Mouse (Mus musculus): ENCODE results near the gene Tmem151b. TPM values are rescaled to one million over a fixed set of nuclear protein-coding genes. Genes with fewer than 3 reads are reported as not detected.

Gene Tmem151b
- polyA plus RNA-seq, 1 experiment from 2014 or later: 1.8 TPM

- Histone ChIP-seq H3K27me3 (ENCODE audit: control insufficient read depth, insufficient read depth, low read length) (no peaks in the 10 kb centered on the region), H3K36me3 (ENCODE audit: control insufficient read depth, insufficient read depth, low read length) (peaks cover 30% of the 10 kb centered on the region), H3K27ac (ENCODE audit: low read length) (peak within 1 kb of the TSS; percentile 79), H3K9ac (replicated peaks; ENCODE audit: low read depth, low read length) (peak within 1 kb of the TSS; percentile 86), H3K4me3 (ENCODE audit: low read depth, low read length) (peak within 1 kb of the TSS; percentile 85), H3K9me3 (ENCODE audit: control insufficient read depth, low read depth, low read length) (no peaks in the 10 kb centered on the region), H3K4me2 (replicated peaks; ENCODE audit: low read depth, low read length) (peak within 1 kb of the TSS; percentile 99), H3K4me1 (ENCODE audit: control insufficient read depth, insufficient read depth, low read length) (peaks cover 12% of the 10 kb centered on the region; the same call in 1 of the 2 replicates)
- under 1% methylated on average over 55 of the region's 61 CpGs for WGBS
- peak; percentile 86 for ATAC-seq (ENCODE audit: insufficient number of reproducible peaks, insufficient read depth, low FRiP score, low read depth)
Measured at GRCm38 (mm10) chr17:45563655-45564530, 14.4 kb upstream of the Tmem151b start, which contains the start of gene Slc35b2. Gene Slc35b2 (plus strand): TSS chr17:45563874.

- no peak for ATAC-seq (ENCODE audit: insufficient number of reproducible peaks, insufficient read depth, low FRiP score, low read depth)
- Histone ChIP-seq H3K36me3 (ENCODE audit: control insufficient read depth, insufficient read depth, low read length) (peaks cover 23% of the 10 kb centered on the region), H3K27ac (ENCODE audit: low read length) (no peak overlapping the region), H3K27me3 (ENCODE audit: control insufficient read depth, insufficient read depth, low read length) (no peaks in the 10 kb centered on the region), H3K4me2 (replicated peaks; ENCODE audit: low read depth, low read length) (peak overlapping the region; percentile 99; the same call in 1 of the 2 replicates), H3K9ac (replicated peaks; ENCODE audit: low read depth, low read length) (no peak overlapping the region), H3K9me3 (ENCODE audit: control insufficient read depth, low read depth, low read length) (no peaks in the 10 kb centered on the region), H3K4me1 (ENCODE audit: control insufficient read depth, insufficient read depth, low read length) (peaks cover 12% of the 10 kb centered on the region; the same call in 1 of the 2 replicates), H3K4me3 (ENCODE audit: low read depth, low read length) (no peak overlapping the region)
- WGBS: 74% methylated on average over 12 of the region's 12 CpGs
Measured at GRCm38 (mm10) chr17:45563216-45563615, 13.7 kb upstream of the Tmem151b start.

- 86% methylated on average over 15 of the region's 15 CpGs for WGBS
Measured at GRCm38 (mm10) chr17:45559732-45560525, 10.5 kb upstream of the Tmem151b start.

GRCm38 (mm10) chr17:45557998-45558862 is 8.8 kb upstream of the Tmem151b start:
- no peak overlapping the region for H3K27ac ChIP-seq (ENCODE audit: low read length)
- H3K4me1 ChIP-seq (ENCODE audit: control insufficient read depth, insufficient read depth, low read length): peaks cover 4% of the 10 kb centered on the region; the same call in 1 of the 2 replicates
- H3K9me3 ChIP-seq (ENCODE audit: control insufficient read depth, low read depth, low read length): no peaks in the 10 kb centered on the region
- no peak for ATAC-seq (ENCODE audit: insufficient number of reproducible peaks, insufficient read depth, low FRiP score, low read depth)
- H3K4me3 ChIP-seq (ENCODE audit: low read depth, low read length): no peak overlapping the region
- no peaks in the 10 kb centered on the region for H3K36me3 ChIP-seq (ENCODE audit: control insufficient read depth, insufficient read depth, low read length)
- no peak overlapping the region for H3K9ac ChIP-seq (replicated peaks; ENCODE audit: low read depth, low read length)
- H3K27me3 ChIP-seq (ENCODE audit: control insufficient read depth, insufficient read depth, low read length): no peaks in the 10 kb centered on the region
- WGBS: 71% methylated on average over 16 of the region's 16 CpGs
- no peak overlapping the region for H3K4me2 ChIP-seq (replicated peaks; ENCODE audit: low read depth, low read length)

More at GRCm38 (mm10) chr17:45559732-45560525, 10.5 kb upstream of the Tmem151b start:
- H3K36me3 ChIP-seq (ENCODE audit: control insufficient read depth, insufficient read depth, low read length): no peaks in the 10 kb centered on the region
- H3K9me3 ChIP-seq (ENCODE audit: control insufficient read depth, low read depth, low read length): no peaks in the 10 kb centered on the region
- H3K4me2 ChIP-seq (replicated peaks; ENCODE audit: low read depth, low read length): no peak overlapping the region
- no peak overlapping the region for H3K27ac ChIP-seq (ENCODE audit: low read length)
- H3K4me3 ChIP-seq (ENCODE audit: low read depth, low read length): no peak overlapping the region
- peaks cover 8% of the 10 kb centered on the region for H3K4me1 ChIP-seq (ENCODE audit: control insufficient read depth, insufficient read depth, low read length)
- H3K27me3 ChIP-seq (ENCODE audit: control insufficient read depth, insufficient read depth, low read length): no peaks in the 10 kb centered on the region
- no peak for ATAC-seq (ENCODE audit: insufficient number of reproducible peaks, insufficient read depth, low FRiP score, low read depth)
- H3K9ac ChIP-seq (replicated peaks; ENCODE audit: low read depth, low read length): no peak overlapping the region

DNA sequence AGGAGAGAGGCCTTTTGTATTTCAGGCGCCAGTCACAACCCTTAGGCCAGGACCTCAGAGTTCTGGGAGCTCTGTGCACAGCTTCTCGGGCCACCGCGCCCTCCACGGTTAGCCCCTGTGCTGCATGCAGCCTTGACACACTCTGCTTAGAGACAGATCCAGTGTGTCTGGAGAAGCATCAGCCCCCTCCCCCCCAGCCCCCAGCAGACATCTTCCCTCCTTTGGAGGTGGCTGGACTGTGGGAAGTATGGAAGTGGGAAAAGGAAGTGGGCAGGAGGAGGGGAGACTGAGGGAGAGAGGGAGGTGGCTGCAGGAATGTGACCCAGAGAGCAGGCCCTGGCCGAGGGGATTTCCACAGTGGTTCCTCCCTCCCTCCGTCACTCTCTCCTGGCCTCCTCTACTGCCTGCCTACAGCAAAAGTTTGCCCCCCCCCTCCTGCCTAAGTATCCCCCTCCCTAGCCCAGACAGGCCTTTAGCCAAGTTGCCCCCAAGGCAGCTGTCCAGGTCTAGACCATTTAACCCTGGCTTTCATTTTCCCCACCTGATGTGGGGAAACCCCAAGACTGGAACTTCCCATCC is 7.9 kb upstream of the Tmem151b start:
- no peak overlapping the region for H3K27ac ChIP-seq (ENCODE audit: low read length)
- H3K4me2 ChIP-seq (replicated peaks; ENCODE audit: low read depth, low read length): 0 out of 2 replicates have a peak overlapping the region, but pooled peaks have one; percentile 7
- 65% methylated on average over 7 of the region's 7 CpGs for WGBS
- H3K4me1 ChIP-seq (ENCODE audit: control insufficient read depth, insufficient read depth, low read length): peaks cover 4% of the 10 kb centered on the region; the same call in 1 of the 2 replicates
- H3K9me3 ChIP-seq (ENCODE audit: control insufficient read depth, low read depth, low read length): no peaks in the 10 kb centered on the region
- H3K27me3 ChIP-seq (ENCODE audit: control insufficient read depth, insufficient read depth, low read length): no peaks in the 10 kb centered on the region
- no peaks in the 10 kb centered on the region for H3K36me3 ChIP-seq (ENCODE audit: control insufficient read depth, insufficient read depth, low read length)
- H3K9ac ChIP-seq (replicated peaks; ENCODE audit: low read depth, low read length): no peak overlapping the region
- no peak overlapping the region for H3K4me3 ChIP-seq (ENCODE audit: low read depth, low read length)
- no peak for ATAC-seq (ENCODE audit: insufficient number of reproducible peaks, insufficient read depth, low FRiP score, low read depth)

- no peaks in the 10 kb centered on the region for H3K9me3 ChIP-seq (ENCODE audit: control insufficient read depth, low read depth, low read length)
- ATAC-seq (ENCODE audit: insufficient number of reproducible peaks, insufficient read depth, low FRiP score, low read depth): no peak
- peak overlapping the region; percentile 97 for H3K4me2 ChIP-seq (replicated peaks; ENCODE audit: low read depth, low read length)
- 63% methylated on average over 3 of the region's 3 CpGs for WGBS
- no peak overlapping the region for H3K27ac ChIP-seq (ENCODE audit: low read length)
- H3K9ac ChIP-seq (replicated peaks; ENCODE audit: low read depth, low read length): no peak overlapping the region; the same call in 1 of the 2 replicates
- no peaks in the 10 kb centered on the region for H3K36me3 ChIP-seq (ENCODE audit: control insufficient read depth, insufficient read depth, low read length)
- H3K27me3 ChIP-seq (ENCODE audit: control insufficient read depth, insufficient read depth, low read length): no peaks in the 10 kb centered on the region
- H3K4me1 ChIP-seq (ENCODE audit: control insufficient read depth, insufficient read depth, low read length): peaks cover 4% of the 10 kb centered on the region; the same call in 1 of the 2 replicates
- H3K4me3 ChIP-seq (ENCODE audit: low read depth, low read length): peak overlapping the region; percentile 57; the same call in 1 of the 2 replicates
Measured at GRCm38 (mm10) chr17:45556514-45557245, 7.2 kb upstream of the Tmem151b start.

DNA sequence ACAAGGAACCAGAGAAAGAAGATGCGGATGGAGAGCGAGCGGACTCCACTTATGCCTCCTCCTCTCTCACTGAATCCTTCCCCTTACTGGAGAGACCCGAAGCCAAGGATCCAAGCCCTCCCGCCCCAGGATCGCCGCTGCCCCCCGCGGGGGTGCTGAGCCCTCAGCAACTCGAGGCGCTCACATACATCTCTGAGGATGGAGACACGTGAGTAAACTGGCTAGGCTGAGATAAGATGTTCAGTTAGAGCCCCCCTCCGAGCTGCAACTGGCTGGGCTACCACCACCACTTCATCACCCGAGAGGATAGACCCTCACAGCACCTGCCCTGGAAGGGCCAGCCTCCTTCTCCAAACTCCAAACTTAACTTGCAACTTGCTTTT is 6.6 kb upstream of the Tmem151b start:
- H3K27me3 ChIP-seq (ENCODE audit: control insufficient read depth, insufficient read depth, low read length): no peaks in the 10 kb centered on the region
- H3K9me3 ChIP-seq (ENCODE audit: control insufficient read depth, low read depth, low read length): no peaks in the 10 kb centered on the region
- peak overlapping the region; percentile 39 for H3K9ac ChIP-seq (replicated peaks; ENCODE audit: low read depth, low read length)
- peak overlapping the region; percentile 57 for H3K4me3 ChIP-seq (ENCODE audit: low read depth, low read length)
- peak overlapping the region; percentile 97 for H3K4me2 ChIP-seq (replicated peaks; ENCODE audit: low read depth, low read length)
- H3K27ac ChIP-seq (ENCODE audit: low read length): no peak overlapping the region
- ATAC-seq (ENCODE audit: insufficient number of reproducible peaks, insufficient read depth, low FRiP score, low read depth): no peak
- H3K4me1 ChIP-seq (ENCODE audit: control insufficient read depth, insufficient read depth, low read length): peaks cover 4% of the 10 kb centered on the region; the same call in 1 of the 2 replicates
- WGBS: 2% methylated on average over 14 of the region's 14 CpGs
- no peaks in the 10 kb centered on the region for H3K36me3 ChIP-seq (ENCODE audit: control insufficient read depth, insufficient read depth, low read length)
